Mouse (Mus musculus): ENCODE measurements around the gene Iqcf4. TPM values are rescaled to one million over a fixed set of nuclear protein-coding genes. Genes with fewer than 3 reads are reported as not detected.
A peak's percentile ranks its signal among the peaks of the same experiment; 100 is the strongest.

Iqcf4 gene
- polyA plus RNA-seq, 1 experiment from 2014 or later, result not detected

- Histone ChIP-seq H3K27ac (ENCODE audit: low read length) (no peak overlapping the region), H3K4me1 (ENCODE audit: insufficient read depth, low read length) (no peaks in the 10 kb centered on the region), H3K27me3 (ENCODE audit: insufficient read depth, low read length) (no peaks in the 10 kb centered on the region), H3K9ac (replicated peaks; ENCODE audit: low read length) (no peak overlapping the region), H3K9me3 (ENCODE audit: low read length) (no peaks in the 10 kb centered on the region), H3K4me3 (ENCODE audit: low read length) (no peak overlapping the region), H3K36me3 (ENCODE audit: insufficient read depth, low read length) (no peaks in the 10 kb centered on the region), H3K4me2 (replicated peaks; ENCODE audit: low read depth, low read length) (no peak overlapping the region)
- 90% methylated on average over 5 of the region's 5 CpGs for WGBS
- no peak for ATAC-seq (ENCODE audit: low FRiP score, low TSS enrichment)
Observed at GRCm38 (mm10) chr9:106592158-106592557, 21.4 kb upstream of the Iqcf4 start.

DNA sequence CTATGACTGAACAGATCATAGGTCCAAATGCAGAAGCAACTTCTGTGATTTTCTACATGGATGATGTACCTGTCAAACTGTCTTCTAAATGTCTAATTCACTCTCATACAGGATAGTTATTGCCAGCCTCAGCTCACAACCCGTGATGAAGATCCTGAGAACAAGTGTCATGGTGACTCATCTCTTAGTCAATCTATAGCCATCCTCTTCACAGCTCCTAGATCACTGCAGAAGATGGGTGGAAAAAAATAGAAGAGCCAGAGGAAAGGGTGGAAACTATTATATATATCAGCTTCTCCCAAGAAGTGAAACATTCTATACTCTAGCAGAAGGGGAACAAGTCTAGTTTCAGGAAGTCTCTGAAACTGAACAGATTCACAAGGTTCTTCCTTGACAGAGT, 11.8 kb upstream of the Iqcf4 start:
- WGBS, result 80% methylated on average over 1 of the region's 1 CpGs
- Histone ChIP-seq H3K36me3 (ENCODE audit: insufficient read depth, low read length) (no peaks in the 10 kb centered on the region), H3K4me2 (replicated peaks; ENCODE audit: low read depth, low read length) (no peak overlapping the region), H3K27me3 (ENCODE audit: insufficient read depth, low read length) (no peaks in the 10 kb centered on the region), H3K4me1 (ENCODE audit: insufficient read depth, low read length) (no peaks in the 10 kb centered on the region), H3K27ac (ENCODE audit: low read length) (no peak overlapping the region), H3K9me3 (ENCODE audit: low read length) (0 out of 2 replicates have a peak, but pooled peaks cover 3% of the 10 kb centered on the region), H3K9ac (replicated peaks; ENCODE audit: low read length) (no peak overlapping the region), H3K4me3 (ENCODE audit: low read length) (no peak overlapping the region)
- ATAC-seq (ENCODE audit: low FRiP score, low TSS enrichment), result no peak

DNA sequence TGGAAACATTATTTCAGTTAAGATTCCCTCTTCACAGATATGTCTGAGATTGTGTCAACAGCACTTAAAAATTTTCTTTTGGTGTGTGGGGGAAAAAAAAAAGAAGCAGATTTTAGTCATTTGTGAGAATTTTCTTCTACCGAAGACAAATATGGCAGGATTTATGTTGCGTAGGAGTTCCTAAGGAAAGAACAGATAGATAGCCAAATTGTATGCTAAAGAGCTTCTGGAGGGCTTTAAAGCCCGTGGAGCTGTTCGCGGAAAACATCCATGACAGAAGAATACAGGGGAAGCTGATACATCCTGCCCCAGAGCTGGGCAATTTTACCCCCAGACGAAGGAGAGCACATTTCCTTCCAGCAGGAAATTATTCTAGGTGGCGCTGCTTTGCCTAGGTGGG, 9.2 kb upstream of the Iqcf4 start:
- Histone ChIP-seq H3K4me3 (ENCODE audit: low read length) (no peak overlapping the region), H3K4me1 (ENCODE audit: insufficient read depth, low read length) (no peaks in the 10 kb centered on the region), H3K9ac (replicated peaks; ENCODE audit: low read length) (no peak overlapping the region), H3K9me3 (ENCODE audit: low read length) (0 out of 2 replicates have a peak, but pooled peaks cover 3% of the 10 kb centered on the region), H3K27ac (ENCODE audit: low read length) (no peak overlapping the region), H3K27me3 (ENCODE audit: insufficient read depth, low read length) (no peaks in the 10 kb centered on the region), H3K36me3 (ENCODE audit: insufficient read depth, low read length) (no peaks in the 10 kb centered on the region), H3K4me2 (replicated peaks; ENCODE audit: low read depth, low read length) (no peak overlapping the region)
- no peak for ATAC-seq (ENCODE audit: low FRiP score, low TSS enrichment)
- WGBS, result 80% methylated on average over 7 of the region's 7 CpGs

DNA sequence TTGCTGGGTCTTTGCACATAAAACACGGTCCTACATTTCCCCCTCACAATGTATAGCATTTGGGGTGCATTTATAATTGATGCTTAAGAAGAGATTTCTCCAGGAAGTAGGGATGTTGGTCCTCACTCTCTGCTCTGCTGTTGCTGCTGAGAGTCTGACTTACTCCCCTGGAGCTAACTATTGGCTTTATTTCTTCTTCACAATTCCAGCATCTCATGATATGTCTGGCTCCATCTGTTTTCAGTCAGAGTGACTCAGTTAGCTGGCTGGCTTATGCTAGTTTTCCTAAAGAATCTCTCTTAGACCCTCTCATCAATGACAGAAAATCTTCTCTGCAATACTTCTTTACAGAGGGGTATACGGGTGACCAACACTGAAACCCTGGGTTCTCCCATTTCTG, 5.3 kb upstream of the Iqcf4 start:
- no peak overlapping the region for H3K4me2 ChIP-seq (replicated peaks; ENCODE audit: low read depth, low read length)
- no peak overlapping the region for H3K4me3 ChIP-seq (ENCODE audit: low read length)
- H3K27me3 ChIP-seq (ENCODE audit: insufficient read depth, low read length), result no peaks in the 10 kb centered on the region
- no peak overlapping the region for H3K27ac ChIP-seq (ENCODE audit: low read length)
- H3K36me3 ChIP-seq (ENCODE audit: insufficient read depth, low read length), result no peaks in the 10 kb centered on the region
- no peak overlapping the region for H3K9ac ChIP-seq (replicated peaks; ENCODE audit: low read length)
- 75% methylated on average over 2 of the region's 2 CpGs for WGBS
- 0 out of 2 replicates have a peak, but pooled peaks cover 3% of the 10 kb centered on the region for H3K9me3 ChIP-seq (ENCODE audit: low read length)
- ATAC-seq (ENCODE audit: low FRiP score, low TSS enrichment), result no peak
- no peaks in the 10 kb centered on the region for H3K4me1 ChIP-seq (ENCODE audit: insufficient read depth, low read length)

DNA sequence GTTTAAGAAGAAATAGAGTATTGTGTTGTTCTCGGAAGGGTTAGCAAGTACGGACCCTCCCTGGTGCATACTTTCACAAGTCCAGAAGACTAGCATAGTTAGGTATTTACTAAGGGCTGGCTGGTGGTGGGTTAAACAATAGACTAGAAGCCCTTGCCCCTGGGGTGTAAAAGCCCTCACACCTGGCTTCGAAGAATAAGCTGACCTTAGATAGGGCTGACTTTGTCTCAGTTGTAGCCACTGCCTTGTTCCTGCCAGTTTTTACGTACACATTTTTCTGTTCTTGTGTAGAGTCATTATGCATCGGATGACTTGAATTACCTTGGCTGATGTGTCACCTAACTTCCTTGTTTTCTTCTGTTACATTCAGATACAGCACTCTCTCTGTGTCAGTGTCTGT, 2.6 kb upstream of the Iqcf4 start:
- H3K27ac ChIP-seq (ENCODE audit: low read length), result no peak overlapping the region
- no peaks in the 10 kb centered on the region for H3K36me3 ChIP-seq (ENCODE audit: insufficient read depth, low read length)
- no peaks in the 10 kb centered on the region for H3K4me1 ChIP-seq (ENCODE audit: insufficient read depth, low read length)
- H3K9me3 ChIP-seq (ENCODE audit: low read length), result no peaks in the 10 kb centered on the region
- no peaks in the 10 kb centered on the region for H3K27me3 ChIP-seq (ENCODE audit: insufficient read depth, low read length)
- H3K4me3 ChIP-seq (ENCODE audit: low read length), result no peak overlapping the region
- ATAC-seq (ENCODE audit: low FRiP score, low TSS enrichment), result no peak
- no peak overlapping the region for H3K9ac ChIP-seq (replicated peaks; ENCODE audit: low read length)
- no peak overlapping the region for H3K4me2 ChIP-seq (replicated peaks; ENCODE audit: low read depth, low read length)
- WGBS, result 86% methylated on average over 5 of the region's 5 CpGs

- no peaks in the 10 kb centered on the region for H3K9me3 ChIP-seq (ENCODE audit: low read length)
- H3K4me1 ChIP-seq (ENCODE audit: insufficient read depth, low read length), result no peaks in the 10 kb centered on the region
- no peaks in the 10 kb centered on the region for H3K36me3 ChIP-seq (ENCODE audit: insufficient read depth, low read length)
- H3K27me3 ChIP-seq (ENCODE audit: insufficient read depth, low read length), result no peaks in the 10 kb centered on the region
- H3K4me3 ChIP-seq (ENCODE audit: low read length), result no peak overlapping the region
- ATAC-seq (ENCODE audit: low FRiP score, low TSS enrichment), result no peak
- no peak overlapping the region for H3K4me2 ChIP-seq (replicated peaks; ENCODE audit: low read depth, low read length)
- no peak overlapping the region for H3K9ac ChIP-seq (replicated peaks; ENCODE audit: low read length)
- H3K27ac ChIP-seq (ENCODE audit: low read length), result no peak overlapping the region
- WGBS, result 66% methylated on average over 2 of the region's 2 CpGs
Observed at GRCm38 (mm10) chr9:106572186-106572585, 1.4 kb upstream of the Iqcf4 start.

DNA sequence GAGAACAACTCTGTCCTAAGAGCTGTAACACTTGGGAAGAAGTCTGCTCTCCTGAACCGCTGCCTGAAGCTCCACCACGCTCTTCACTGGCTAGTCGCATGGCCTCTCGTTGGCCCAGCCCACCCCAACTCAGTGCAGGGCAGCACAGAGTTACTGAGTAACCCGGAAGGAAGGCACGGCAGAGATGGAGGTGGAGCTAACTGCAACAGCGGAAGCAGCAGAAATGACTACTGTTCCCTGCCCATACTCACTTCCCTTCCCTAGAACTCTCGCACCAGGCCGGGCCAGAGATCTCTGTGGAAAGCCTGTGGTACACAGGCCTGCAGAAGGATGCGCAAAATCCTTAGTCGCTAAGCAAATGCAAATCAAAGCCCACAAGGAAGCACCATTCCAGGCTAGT, 4.4 kb downstream of the Iqcf4 start:
- no peaks in the 10 kb centered on the region for H3K4me1 ChIP-seq (ENCODE audit: insufficient read depth, low read length)
- peak; percentile 74; the same call in 1 of the 2 replicates for ATAC-seq (ENCODE audit: low FRiP score, low TSS enrichment)

DNA sequence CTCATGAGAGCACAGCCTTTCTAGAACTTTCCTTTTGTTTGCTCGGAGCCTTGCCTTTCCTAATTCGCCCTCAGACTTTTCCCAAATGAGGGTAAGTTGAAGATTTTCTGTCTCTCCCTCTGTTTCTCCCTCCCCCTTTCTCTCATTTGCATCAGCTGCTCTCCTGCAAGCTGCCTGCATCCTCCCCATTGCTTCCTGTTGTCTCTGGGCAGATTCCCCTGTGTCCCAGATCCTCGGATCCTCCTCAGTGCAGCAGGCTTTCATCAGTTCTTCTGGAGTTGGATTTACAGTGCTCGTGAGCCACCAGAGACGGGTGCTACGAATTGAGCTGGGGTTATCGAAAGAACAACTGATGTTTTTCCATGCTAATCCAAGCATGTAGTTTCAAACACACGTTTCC, 6.8 kb downstream of the Iqcf4 start:
- Histone ChIP-seq H3K9me3 (ENCODE audit: low read length) (no peaks in the 10 kb centered on the region), H3K4me3 (ENCODE audit: low read length) (no peak overlapping the region), H3K4me2 (replicated peaks; ENCODE audit: low read depth, low read length) (no peak overlapping the region), H3K36me3 (ENCODE audit: insufficient read depth, low read length) (no peaks in the 10 kb centered on the region), H3K27ac (ENCODE audit: low read length) (no peak overlapping the region), H3K27me3 (ENCODE audit: insufficient read depth, low read length) (no peaks in the 10 kb centered on the region), H3K9ac (replicated peaks; ENCODE audit: low read length) (no peak overlapping the region), H3K4me1 (ENCODE audit: insufficient read depth, low read length) (no peaks in the 10 kb centered on the region)
- WGBS, result 58% methylated on average over 8 of the region's 8 CpGs
- no peak for ATAC-seq (ENCODE audit: low FRiP score, low TSS enrichment)

More for the DNA sequence above, 4.4 kb downstream of the Iqcf4 start:
- Histone ChIP-seq H3K9me3 (ENCODE audit: low read length) (no peaks in the 10 kb centered on the region), H3K4me3 (ENCODE audit: low read length) (no peak overlapping the region), H3K27me3 (ENCODE audit: insufficient read depth, low read length) (no peaks in the 10 kb centered on the region), H3K9ac (replicated peaks; ENCODE audit: low read length) (no peak overlapping the region), H3K36me3 (ENCODE audit: insufficient read depth, low read length) (no peaks in the 10 kb centered on the region), H3K27ac (ENCODE audit: low read length) (no peak overlapping the region), H3K4me2 (replicated peaks; ENCODE audit: low read depth, low read length) (no peak overlapping the region)
- WGBS, result 45% methylated on average over 11 of the region's 11 CpGs

- no peak overlapping the region for H3K9ac ChIP-seq (replicated peaks; ENCODE audit: low read length)
Observed at GRCm38 (mm10) chr9:106562291-106562690, 8.5 kb downstream of the Iqcf4 start.

GRCm38 (mm10) chr9:106561531-106561930, 9.3 kb downstream of the Iqcf4 start, which contains the start of gene Iqcf3:
TSS of gene Iqcf3 (minus strand) at chr9:106561631.
- Histone ChIP-seq H3K4me1 (ENCODE audit: insufficient read depth, low read length) (no peaks in the 10 kb centered on the region), H3K9me3 (ENCODE audit: low read length) (no peaks in the 10 kb centered on the region), H3K4me2 (replicated peaks; ENCODE audit: low read depth, low read length) (no peak within 1 kb of the TSS), H3K9ac (replicated peaks; ENCODE audit: low read length) (no peak within 1 kb of the TSS), H3K4me3 (ENCODE audit: low read length) (no peak within 1 kb of the TSS), H3K36me3 (ENCODE audit: insufficient read depth, low read length) (no peaks in the 10 kb centered on the region), H3K27ac (ENCODE audit: low read length) (no peak within 1 kb of the TSS), H3K27me3 (ENCODE audit: insufficient read depth, low read length) (no peaks in the 10 kb centered on the region)
- ATAC-seq (ENCODE audit: low FRiP score, low TSS enrichment), result no peak
- WGBS, result 89% methylated on average over 5 of the region's 5 CpGs

More at GRCm38 (mm10) chr9:106562291-106562690, 8.5 kb downstream of the Iqcf4 start:
- no peaks in the 10 kb centered on the region for H3K27me3 ChIP-seq (ENCODE audit: insufficient read depth, low read length)
- no peaks in the 10 kb centered on the region for H3K9me3 ChIP-seq (ENCODE audit: low read length)
- no peak overlapping the region for H3K27ac ChIP-seq (ENCODE audit: low read length)
- H3K4me2 ChIP-seq (replicated peaks; ENCODE audit: low read depth, low read length), result no peak overlapping the region
- ATAC-seq (ENCODE audit: low FRiP score, low TSS enrichment), result no peak
- no peaks in the 10 kb centered on the region for H3K4me1 ChIP-seq (ENCODE audit: insufficient read depth, low read length)
- WGBS, result 91% methylated on average over 11 of the region's 11 CpGs
- H3K36me3 ChIP-seq (ENCODE audit: insufficient read depth, low read length), result no peaks in the 10 kb centered on the region
- H3K4me3 ChIP-seq (ENCODE audit: low read length), result no peak overlapping the region
